Mouse (Mus musculus) G1E (cell line): Measurements from ENCODE around the gene Abcb5. TPM values are rescaled to one million over a fixed set of nuclear protein-coding genes. Genes with fewer than 3 reads are reported as not detected.

Experiments used
- ATAC-seq: 2 replicates; pipeline ENCODE4 v1.8.0; 2016; ENCODE audit warnings: mild to moderate bottlenecking; ENCODE audit not compliant: insufficient number of reproducible peaks, poor library complexity, low FRiP score, severe bottlenecking; ENCODE audit errors: extremely low read depth
- DNase-seq: peaks from one replicate; pipeline ENCODE4 v3.0.0; 2012; ENCODE audit warnings: low spot score
- H3K27me3 ChIP-seq: 2 replicates; pipeline ENCODE4 v1.6.1; 2012; ENCODE audit warnings: mild to moderate bottlenecking, low read length, inconsistent platforms; ENCODE audit not compliant: insufficient read depth
- H3K36me3 ChIP-seq: replicated peaks from 2 replicates; pipeline ENCODE3; 2012; ENCODE audit warnings: mild to moderate bottlenecking, inconsistent platforms
- H3K4me1 ChIP-seq: 2 replicates; pipeline ENCODE4 v1.6.1; 2012; ENCODE audit warnings: low read depth, low read length, inconsistent platforms, mixed read lengths; ENCODE audit not compliant: insufficient read depth
- H3K4me3 ChIP-seq: 2 replicates; pipeline ENCODE4 v1.5.1; 2012; ENCODE audit warnings: low read depth, mild to moderate bottlenecking, inconsistent platforms, low read length, moderate library complexity, mixed read lengths
- H3K9me3 ChIP-seq: replicated peaks from 2 replicates; pipeline ENCODE4 v1.6.1; 2012; ENCODE audit warnings: inconsistent platforms
- CTCF ChIP-seq: IDR thresholded peaks from 2 replicates; pipeline ENCODE4 v1.5.1; 2012; ENCODE audit warnings: low read depth, low read length, inconsistent platforms, mixed read lengths
- GATA1 ChIP-seq: IDR thresholded peaks from 2 replicates; pipeline ENCODE4 v1.6.1; 2012; ENCODE audit warnings: borderline replicate concordance, low read length, inconsistent platforms, mixed read lengths
- GATA2 ChIP-seq: IDR thresholded peaks from 2 replicates; pipeline ENCODE4 v1.6.1; 2012; ENCODE audit warnings: low read depth, low read length, inconsistent platforms, borderline replicate concordance
- POLR2AphosphoS5 ChIP-seq: IDR thresholded peaks from 2 replicates; pipeline ENCODE4 v1.6.1; 2012; ENCODE audit warnings: low read depth, low read length, inconsistent platforms; ENCODE audit not compliant: insufficient replicate concordance
- TAL1 ChIP-seq: conservative IDR thresholded peaks from 2 replicates; pipeline ENCODE4 v1.6.1; 2012; ENCODE audit warnings: low read depth, low read length, inconsistent platforms, mixed read lengths
- polyA plus RNA-seq: library from polyadenylated mRNA; stranded (reverse); fragments of >175 nt; gene quantifications from 2 replicates; pipeline ENCODE4 v1.2.3, GENCODE M21; 2012
- total RNA-seq, 2 experiments: library from RNA; stranded (forward) in 1 of 2; stranded (reverse) in 1 of 2; fragments of 200-1000 nt in 1 of 2; fragments of >200 nt in 1 of 2; fragmentation: Nextera tagmentation in 1 of 2; gene quantifications; 2 replicates each; pipeline ENCODE4 v1.2.3; 2014 to 2017

Gene Abcb5
- total and polyA plus RNA-seq, 3 experiments: 0.11 TPM; not detected in 2

GRCm38 (mm10) chr12:118872673-118873072 lies 93.5 kb downstream of the Abcb5 start:
- DNase-seq (no peak), ATAC-seq (no peak)
- Histone ChIP-seq H3K27me3 (no peaks in the 10 kb centered on the region), H3K9me3 (no peaks in the 10 kb centered on the region), H3K4me3 (no peak overlapping the region), H3K4me1 (no peaks in the 10 kb centered on the region), H3K36me3 (no peaks in the 10 kb centered on the region)
- no peak for TF ChIP-seq CTCF
- no peak for TF ChIP-seq POLR2AphosphoS5
- TF ChIP-seq TAL1: no peak
- TF ChIP-seq GATA1: no peak

GRCm38 (mm10) chr12:118856151-118856550 lies 110.1 kb downstream of the Abcb5 start:
- DNase-seq: no peak
- Histone ChIP-seq H3K4me3 (no peak overlapping the region), H3K36me3 (no peaks in the 10 kb centered on the region), H3K27me3 (peaks cover 10% of the 10 kb centered on the region), H3K4me1 (no peaks in the 10 kb centered on the region), H3K9me3 (no peaks in the 10 kb centered on the region)
- TF ChIP-seq POLR2AphosphoS5: no peak
- TF ChIP-seq CTCF: no peak
- ATAC-seq: no peak

GRCm38 (mm10) chr12:118854831-118855453 lies 111.3 kb downstream of the Abcb5 start:
- ATAC-seq: no peak
- TF ChIP-seq GATA1: no peak
- no peak for TF ChIP-seq TAL1
- no peak for TF ChIP-seq GATA2
- no peak for TF ChIP-seq POLR2AphosphoS5
- no peak for TF ChIP-seq CTCF
- Histone ChIP-seq H3K27me3 (peaks cover 13% of the 10 kb centered on the region), H3K4me3 (no peak overlapping the region), H3K9me3 (peaks cover 2% of the 10 kb centered on the region; the same call in 1 of the 2 replicates), H3K4me1 (no peaks in the 10 kb centered on the region), H3K36me3 (no peaks in the 10 kb centered on the region)
- no peak for DNase-seq

DNA sequence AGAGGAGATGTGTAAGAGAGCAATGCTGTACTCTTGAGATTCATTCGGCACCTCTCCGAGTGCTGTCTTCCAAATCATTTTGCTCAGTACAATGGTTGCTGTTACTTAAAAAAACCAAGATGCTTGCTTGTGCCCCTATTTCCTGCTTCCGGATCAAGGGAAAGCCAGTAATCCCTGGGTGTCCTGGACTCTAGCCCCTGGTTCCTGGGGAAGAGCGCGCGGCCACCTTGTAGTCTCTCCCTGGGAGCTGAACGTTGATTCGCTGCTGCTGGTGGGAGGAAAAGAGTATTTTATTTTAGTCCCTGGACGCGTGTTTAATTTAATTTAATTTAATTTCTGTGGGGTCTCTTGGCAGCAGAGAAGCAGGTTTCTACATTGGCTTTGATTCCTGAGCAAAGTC lies 111.8 kb downstream of the Abcb5 start:
- Histone ChIP-seq H3K4me1 (no peaks in the 10 kb centered on the region), H3K27me3 (peaks cover 16% of the 10 kb centered on the region), H3K9me3 (peaks cover 8% of the 10 kb centered on the region), H3K4me3 (no peak overlapping the region), H3K36me3 (no peaks in the 10 kb centered on the region)
- DNase-seq (no peak), ATAC-seq (no peak)
- TF ChIP-seq POLR2AphosphoS5 (no peak), TAL1 (no peak), GATA1 (no peak), CTCF (no peak), GATA2 (no peak)

DNA sequence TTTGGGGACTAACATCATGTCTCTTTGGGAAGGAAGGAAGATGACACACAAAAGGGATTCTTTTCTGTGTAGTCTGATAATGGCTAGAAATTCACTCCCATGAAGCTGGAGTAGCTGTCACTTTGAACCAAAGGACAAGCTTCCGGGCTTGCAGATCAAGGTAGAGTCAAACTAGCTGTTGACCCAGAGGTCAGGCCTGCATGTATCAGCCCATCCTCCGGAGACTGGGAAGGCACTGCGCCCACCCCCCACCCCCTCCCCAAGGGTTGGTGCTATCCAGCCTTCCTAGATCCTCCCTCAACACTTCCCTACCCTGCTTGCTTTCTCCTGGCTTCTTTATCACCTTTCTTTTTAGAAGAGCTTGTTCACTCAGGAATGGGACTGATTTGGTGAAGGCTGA lies 112.9 kb downstream of the Abcb5 start:
- no peak overlapping the region for H3K4me3 ChIP-seq
- no peak for DNase-seq
- H3K27me3 ChIP-seq: peaks cover 14% of the 10 kb centered on the region; the same call in 1 of the 2 replicates
- no peaks in the 10 kb centered on the region for H3K36me3 ChIP-seq
- ATAC-seq: no peak
- TF ChIP-seq GATA1 (no peak), TAL1 (no peak), POLR2AphosphoS5 (no peak)
- H3K9me3 ChIP-seq: peaks cover 18% of the 10 kb centered on the region
- H3K4me1 ChIP-seq: no peaks in the 10 kb centered on the region

GRCm38 (mm10) chr12:118850851-118851410 lies 115.3 kb downstream of the Abcb5 start:
- peaks cover 29% of the 10 kb centered on the region for H3K9me3 ChIP-seq
- no peak for DNase-seq
- no peak for ATAC-seq
- no peak overlapping the region for H3K4me3 ChIP-seq
- peaks cover 18% of the 10 kb centered on the region; the same call in 1 of the 2 replicates for H3K27me3 ChIP-seq
- no peaks in the 10 kb centered on the region for H3K36me3 ChIP-seq
- no peaks in the 10 kb centered on the region for H3K4me1 ChIP-seq
- TF ChIP-seq CTCF (no peak), TAL1 (no peak), GATA1 (no peak), POLR2AphosphoS5 (no peak), GATA2 (no peak)

DNA sequence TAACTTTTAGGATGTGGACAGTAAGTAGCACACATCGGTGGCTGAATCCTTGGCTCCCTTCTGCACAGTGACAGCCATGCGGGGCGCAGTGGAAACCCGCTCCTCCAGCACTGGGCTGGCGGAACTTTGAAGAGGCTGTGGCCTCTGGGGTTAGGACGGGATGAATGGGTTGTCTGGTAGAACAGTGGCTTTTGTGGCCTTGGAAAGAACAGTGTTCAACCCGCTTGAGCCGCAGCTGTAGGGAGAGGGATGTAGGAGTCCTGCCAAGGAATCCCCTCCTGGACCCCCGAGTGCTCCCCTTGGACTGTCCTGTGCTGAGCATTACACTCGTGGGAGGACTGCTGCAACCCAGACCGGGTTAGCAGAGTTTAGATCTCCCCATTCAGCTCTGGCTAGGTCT lies 116.2 kb downstream of the Abcb5 start:
- DNase-seq (no peak), ATAC-seq (no peak)
- H3K27me3 ChIP-seq: peaks cover 15% of the 10 kb centered on the region; the same call in 1 of the 2 replicates
- H3K36me3 ChIP-seq: no peaks in the 10 kb centered on the region
- no peak for TF ChIP-seq TAL1
- TF ChIP-seq GATA2: no peak
- TF ChIP-seq CTCF: no peak
- TF ChIP-seq GATA1: no peak
- TF ChIP-seq POLR2AphosphoS5: no peak
- H3K4me3 ChIP-seq: no peak overlapping the region
- H3K4me1 ChIP-seq: no peaks in the 10 kb centered on the region
- H3K9me3 ChIP-seq: peaks cover 29% of the 10 kb centered on the region
